Mouse (Mus musculus) lung, postnatal 0 days (tissue): ENCODE measurements around the gene Cmss1.

Source experiments
- CTCF ChIP-seq: IDR thresholded peaks from 2 replicates; pipeline ENCODE4 v1.5.1; 2016; ENCODE audit warnings: antibody characterized with exemption, mild to moderate bottlenecking
- EP300 ChIP-seq: IDR thresholded peaks from 2 replicates; pipeline ENCODE4 v1.6.1; 2016; ENCODE audit warnings: antibody characterized with exemption, mild to moderate bottlenecking, control low read depth

GRCm38 (mm10) chr16:57292296-57292695, 314.4 kb downstream of the Cmss1 start:
- TF ChIP-seq CTCF (no peak), EP300 (no peak)
